Mouse (Mus musculus) heart, postnatal 4 days (tissue): ENCODE data around the gene Smim7. TPM values are rescaled to one million over a fixed set of nuclear protein-coding genes. Genes with fewer than 3 reads are reported as not detected.
A peak's percentile ranks its signal among the peaks of the same experiment; 100 is the strongest.

Experiments used
- DNase-seq: peaks from one replicate; pipeline ENCODE4 v3.0.0; 2021
- total RNA-seq, 2 experiments: library from RNA; stranded (reverse); gene quantifications; 2 replicates each; pipeline ENCODE4 v1.2.3; 2021

Smim7 gene
- 100 to 1,000 TPM; 120 to 130 TPM for total RNA-seq

DNA sequence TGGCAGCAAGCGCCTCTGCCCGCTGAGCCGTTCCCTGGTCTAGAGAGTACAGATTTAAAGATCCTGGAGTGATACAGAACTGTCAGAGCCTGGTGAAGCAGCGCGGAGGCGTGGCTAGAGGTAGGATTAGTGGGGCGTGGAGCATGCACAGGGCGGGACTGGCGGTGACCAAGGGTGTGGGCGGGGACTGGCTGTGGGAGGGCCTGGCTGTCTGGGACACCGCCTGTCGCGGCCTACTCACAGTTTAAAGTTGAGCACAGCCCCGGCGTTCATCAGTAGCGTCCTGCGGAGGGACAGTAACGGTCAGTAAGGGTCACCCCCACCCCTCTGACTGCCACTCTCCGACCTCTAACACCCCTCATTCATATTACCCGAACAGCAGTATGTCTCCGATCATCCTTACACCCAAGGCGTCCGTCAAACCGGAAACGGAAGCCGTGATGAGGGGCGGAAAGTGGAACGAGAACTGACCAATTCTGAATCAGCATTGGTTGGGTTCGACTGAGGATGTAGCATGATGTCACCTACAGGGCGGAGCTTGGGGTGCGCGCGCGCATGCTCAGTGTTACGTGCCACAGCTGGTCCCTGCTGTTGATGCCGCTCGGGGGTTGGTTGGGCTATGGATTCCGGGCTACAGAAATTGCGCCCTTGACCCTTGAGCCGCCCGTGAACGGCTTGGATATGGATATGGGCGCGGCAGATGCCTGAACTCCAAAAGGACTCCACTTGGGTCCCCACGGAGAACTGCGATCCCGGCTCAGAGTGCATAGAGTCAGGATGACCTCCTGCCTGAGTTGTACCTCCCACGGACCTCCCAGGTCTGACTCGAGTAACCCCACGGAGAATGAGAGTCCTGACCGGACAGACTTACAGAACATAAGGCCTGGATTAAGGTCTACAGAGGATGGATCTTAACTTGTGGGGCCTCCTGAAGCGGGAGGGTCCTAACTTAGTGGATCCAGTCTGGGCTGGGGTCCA, at the start of gene Smim7:
TSS of gene Smim7 (minus strand) at position 456 of the 978 bp plus-strand sequence.
- peak; percentile 98 for DNase-seq

DNA sequence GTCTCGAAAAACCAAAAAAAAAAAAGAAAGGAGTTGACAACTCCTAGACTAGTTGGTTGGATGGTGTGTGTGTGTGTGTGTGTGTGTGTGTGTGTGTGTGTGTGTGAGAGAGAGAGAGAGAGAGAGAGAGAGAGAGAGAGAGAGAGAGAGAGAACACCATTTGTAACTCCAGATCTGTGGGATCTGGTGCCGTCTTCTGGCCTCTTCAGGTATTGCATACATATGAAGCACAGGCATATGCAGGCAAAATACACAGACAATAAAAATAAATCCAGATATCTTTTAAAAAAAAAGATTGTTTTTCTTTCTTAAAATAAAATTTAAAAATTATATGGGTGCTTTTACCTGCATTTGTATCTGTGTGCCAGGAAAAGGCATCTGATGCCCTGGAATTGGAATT, 19.3 kb upstream of the Smim7 start:
- peak; percentile 72 for DNase-seq

DNA sequence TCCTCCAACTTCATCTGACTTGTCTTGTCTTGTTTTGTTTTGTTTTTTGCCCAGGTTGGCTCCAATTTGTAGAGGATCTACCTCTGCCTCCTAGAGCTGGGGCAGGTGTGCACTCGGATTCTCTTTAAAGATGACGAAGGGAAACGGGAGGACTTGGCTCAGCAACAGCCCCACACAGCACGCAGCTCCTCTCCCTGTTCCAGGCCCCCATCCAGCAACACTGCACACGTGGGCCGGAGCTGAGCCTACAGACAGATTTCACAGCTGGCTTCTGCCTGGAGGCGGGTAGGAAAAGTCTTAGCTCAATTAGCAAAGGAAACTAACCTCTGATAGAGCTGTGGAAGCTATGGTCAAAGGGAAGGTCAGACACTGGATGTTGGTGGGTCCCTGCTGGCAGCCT, 18.4 kb upstream of the Smim7 start:
- peak; percentile 59 for DNase-seq

- no peak for DNase-seq
Measured at GRCm38 (mm10) chr8:72588865-72589264, 18.0 kb upstream of the Smim7 start.

- peak; percentile 85 for DNase-seq
Measured at GRCm38 (mm10) chr8:72587806-72588205, 16.9 kb upstream of the Smim7 start.

DNA sequence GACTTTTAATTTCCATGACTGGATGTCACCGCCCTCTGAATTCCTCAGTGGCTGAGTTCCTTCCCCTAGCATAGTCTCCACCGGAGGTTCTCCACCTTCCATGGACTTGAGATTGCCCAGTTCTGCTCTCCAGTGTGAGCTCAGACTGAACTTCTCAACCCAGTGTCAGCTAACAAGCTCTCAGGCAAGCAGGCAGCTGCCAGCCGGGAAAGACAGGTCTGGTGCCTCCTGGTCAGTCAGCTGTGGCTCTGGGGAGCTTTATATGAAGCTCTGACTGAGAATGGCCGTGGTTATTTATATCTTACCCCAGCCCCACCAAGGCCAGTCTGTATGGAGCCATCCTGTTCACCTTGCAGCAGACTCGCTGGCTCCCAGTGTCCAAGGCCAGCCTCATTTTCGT, 13.5 kb upstream of the Smim7 start:
- DNase-seq: peak; percentile 40

DNA sequence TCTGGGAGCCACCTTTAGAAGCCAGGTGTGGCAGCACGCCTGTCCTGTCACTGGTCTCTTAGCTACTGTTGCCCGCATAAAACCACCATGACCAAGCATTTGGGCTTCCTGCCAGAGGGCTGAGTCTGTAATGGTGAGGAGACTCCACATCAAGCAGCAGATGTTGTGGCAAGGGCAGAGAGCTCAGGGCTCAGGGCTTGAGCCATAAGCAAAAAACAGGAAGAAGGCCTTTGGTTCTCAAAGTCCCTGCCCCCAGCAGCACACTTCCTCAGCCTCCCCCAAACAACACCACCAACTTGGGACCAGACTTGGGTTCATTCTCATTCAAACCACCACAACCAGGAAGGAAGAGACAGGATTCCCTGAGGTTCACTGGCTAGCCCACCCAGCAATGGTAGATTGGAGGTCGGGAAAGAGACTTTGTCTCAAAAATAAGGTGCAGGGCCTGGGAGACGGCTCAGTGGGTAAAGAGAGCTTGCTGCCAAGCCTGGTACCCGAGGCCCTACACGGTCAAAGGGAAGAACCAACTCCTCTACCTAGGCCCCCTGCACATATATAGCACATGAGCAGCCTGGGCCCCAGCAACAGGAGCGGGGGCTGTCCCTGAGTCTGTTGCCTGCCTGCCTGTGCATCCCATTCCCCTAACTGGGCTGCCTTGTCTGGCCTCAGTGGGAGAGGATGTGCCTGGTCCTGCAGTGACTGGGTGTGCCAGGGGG, 12.3 kb upstream of the Smim7 start:
- peak; percentile 72 for DNase-seq

- peak; percentile 36 for DNase-seq
Measured at GRCm38 (mm10) chr8:72579374-72579773, 8.5 kb upstream of the Smim7 start.

GRCm38 (mm10) chr8:72577941-72578340, 7.1 kb upstream of the Smim7 start:
- peak; percentile 35 for DNase-seq

DNA sequence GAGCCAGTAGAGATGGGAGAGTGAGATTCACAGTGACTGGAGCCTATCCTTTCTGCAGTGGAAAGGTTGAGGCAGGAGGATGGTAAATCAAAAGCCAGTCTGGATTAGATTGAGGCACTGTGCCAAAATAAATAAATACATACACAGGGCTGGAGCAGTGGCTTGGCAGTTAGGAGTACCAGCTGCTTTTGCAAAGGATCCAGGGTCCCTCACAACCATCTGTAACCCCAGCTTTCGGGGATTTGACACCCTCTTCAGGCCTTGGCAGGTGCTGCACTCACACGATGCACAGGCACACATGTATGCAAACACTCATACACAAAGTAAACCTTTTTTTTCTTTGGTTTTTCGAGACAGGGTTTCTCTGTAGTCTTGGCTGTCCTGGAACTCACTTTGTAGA, 6.4 kb upstream of the Smim7 start:
- no peak for DNase-seq

DNA sequence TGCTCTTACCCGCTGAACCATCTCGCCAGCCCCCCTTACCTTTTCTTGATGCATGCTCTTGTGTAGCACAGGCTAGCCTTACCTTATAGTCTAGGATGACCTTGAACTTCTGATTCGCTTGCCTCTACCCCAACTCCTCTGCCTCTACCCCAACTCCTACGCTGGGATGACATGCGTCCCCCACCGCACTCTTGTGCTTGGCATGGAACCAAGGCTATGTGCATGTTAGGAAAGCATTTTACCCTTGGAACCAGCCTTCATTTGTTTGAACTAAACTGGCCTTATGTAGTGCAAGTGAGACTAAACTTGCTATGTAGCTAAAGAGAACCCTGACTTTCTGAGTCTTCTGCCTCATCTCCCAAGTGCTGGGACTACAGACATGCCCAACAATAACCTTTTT, 5.0 kb upstream of the Smim7 start:
- DNase-seq: no peak

DNA sequence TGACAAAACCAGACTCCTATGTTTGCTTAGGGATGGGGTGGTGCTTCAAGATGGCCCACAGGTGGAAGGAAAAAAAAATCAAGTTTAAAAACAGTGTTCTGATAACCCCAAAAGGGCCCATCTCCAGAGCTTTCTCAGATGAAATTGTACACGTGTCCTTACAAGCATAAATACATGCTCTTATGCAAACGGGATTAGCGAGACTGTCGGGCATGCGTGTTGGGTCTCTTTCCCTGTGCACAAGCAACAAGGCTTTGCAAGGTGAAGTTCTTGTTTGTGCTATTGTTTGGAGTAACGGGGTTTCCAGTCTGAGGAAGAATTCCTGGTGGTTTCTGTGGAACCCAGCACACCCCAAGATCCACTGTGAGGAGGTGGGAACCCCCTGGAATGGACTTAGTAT, 2.6 kb upstream of the Smim7 start:
- no peak for DNase-seq

GRCm38 (mm10) chr8:72572507-72572906, 1.6 kb upstream of the Smim7 start:
- peak; percentile 50 for DNase-seq

DNA sequence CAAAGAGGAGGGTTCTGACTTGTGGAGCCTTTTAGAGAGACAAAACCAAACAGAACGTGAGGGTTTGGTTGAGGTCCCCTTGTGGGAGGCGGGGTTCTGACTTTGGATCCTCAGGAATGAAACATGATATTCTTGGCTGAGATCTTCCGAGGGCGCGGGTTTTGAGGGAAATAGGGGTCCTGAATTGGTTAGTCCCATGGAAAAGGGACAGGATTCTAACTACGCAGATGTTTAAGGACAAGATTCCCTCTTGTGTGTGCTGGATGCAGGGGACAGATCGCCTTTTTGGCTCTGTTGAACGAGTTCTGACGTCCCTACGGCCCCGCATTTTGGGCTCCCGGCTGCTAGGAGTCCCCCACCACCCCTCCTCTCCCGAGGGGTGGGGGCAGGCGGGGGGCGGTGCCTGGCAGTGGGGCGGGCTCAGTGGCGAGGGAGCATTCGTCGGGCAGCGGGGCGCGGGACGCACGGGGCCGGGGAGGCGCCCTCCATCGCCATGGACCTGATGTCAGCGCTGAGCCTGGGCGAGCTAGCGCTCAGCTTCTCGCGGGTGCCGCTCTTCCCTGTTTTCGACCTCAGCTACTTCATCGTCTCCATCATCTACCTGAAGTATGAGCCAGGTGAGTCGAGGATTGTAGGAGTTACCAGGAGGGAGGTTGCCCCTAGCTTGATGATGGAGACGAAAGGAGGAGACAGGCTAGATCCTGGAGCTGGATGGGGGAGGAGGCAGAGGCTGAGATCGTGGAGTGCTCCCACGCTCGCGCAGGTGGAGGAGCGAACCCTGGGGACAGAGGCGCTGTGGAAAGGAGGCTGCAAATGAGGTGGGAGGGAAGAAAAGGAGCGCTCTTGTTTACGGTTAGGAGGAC, 954 bp upstream of the Smim7 start, which contains the start of gene Tmem38a:
TSS of gene Tmem38a (plus strand) at position 445 of the 863 bp plus-strand sequence.
- DNase-seq: peak; percentile 90

- DNase-seq: no peak
Measured at GRCm38 (mm10) chr8:72565970-72566369, 4.9 kb downstream of the Smim7 start.

GRCm38 (mm10) chr8:72561111-72561689, 9.7 kb downstream of the Smim7 start:
- no peak for DNase-seq

DNA sequence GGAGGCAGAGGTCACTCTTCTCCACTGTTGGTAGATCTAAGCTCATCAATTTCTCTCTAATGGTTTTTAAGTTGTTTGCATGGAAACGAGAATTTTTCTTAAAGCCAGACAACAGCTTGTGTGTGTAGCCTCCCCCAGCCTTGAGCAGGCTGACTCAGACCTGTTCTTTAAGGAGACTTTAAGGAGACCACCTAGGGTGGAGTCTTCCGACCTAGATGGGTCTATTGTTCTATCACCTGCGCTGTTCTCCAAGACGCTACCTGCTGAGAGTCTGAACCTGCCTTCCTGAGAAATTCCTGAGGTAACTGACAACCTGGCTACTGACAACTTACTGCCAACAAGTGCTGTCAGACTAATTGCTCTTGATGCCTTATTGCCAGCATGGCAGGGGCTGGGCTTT, 15.1 kb downstream of the Smim7 start:
- no peak for DNase-seq

- no peak for DNase-seq
Measured at GRCm38 (mm10) chr8:72549314-72549892, 21.5 kb downstream of the Smim7 start.

DNA sequence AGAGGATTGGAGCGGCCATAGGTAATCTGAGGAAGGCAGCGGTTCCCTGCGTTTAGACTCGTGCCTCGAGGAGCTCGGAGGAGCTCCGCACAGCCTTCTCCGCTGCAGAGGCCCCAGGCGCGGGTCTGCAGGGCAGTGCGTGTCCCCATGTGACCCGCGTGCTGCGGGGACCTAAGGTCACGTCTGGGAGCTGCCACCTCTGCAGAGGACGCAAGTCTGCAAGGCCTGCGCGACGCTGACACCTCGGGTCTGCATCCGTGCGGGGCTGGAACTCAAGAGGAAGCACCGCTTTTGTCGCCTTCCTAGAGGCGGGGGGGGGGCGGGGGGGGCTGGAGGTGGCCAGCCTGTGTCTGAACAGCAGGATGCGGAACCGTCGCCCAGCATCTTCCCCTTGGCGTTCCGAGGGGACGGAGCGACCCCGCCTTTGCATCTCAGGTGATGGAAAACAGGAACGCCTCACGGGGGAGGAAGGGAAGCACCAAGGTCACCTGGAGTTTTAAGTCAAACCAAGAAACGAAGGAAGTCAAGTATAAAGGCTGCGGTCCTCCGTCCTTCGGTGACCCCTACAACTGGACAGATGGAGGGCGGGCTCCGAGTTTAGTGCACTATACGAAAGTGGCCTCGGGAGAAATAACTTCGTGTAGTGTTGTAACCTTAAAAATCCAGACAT, 22.1 kb downstream of the Smim7 start:
- DNase-seq: no peak

- DNase-seq: peak; percentile 98
Measured at GRCm38 (mm10) chr8:72547802-72548643, 22.9 kb downstream of the Smim7 start, which contains the start of gene Med26. Gene Med26, minus strand, starts transcription at chr8:72548270.
